Mouse (Mus musculus) cerebellum, postnatal 14 days (tissue): Measurements from ENCODE around the gene Mbtps2.

Experiments
- DNase-seq, 2 experiments: peaks; one replicate each; pipeline ENCODE4 v3.0.0; 2021; ENCODE audit warnings: mixed read lengths in 2 of 2

The Mbtps2 gene

DNA sequence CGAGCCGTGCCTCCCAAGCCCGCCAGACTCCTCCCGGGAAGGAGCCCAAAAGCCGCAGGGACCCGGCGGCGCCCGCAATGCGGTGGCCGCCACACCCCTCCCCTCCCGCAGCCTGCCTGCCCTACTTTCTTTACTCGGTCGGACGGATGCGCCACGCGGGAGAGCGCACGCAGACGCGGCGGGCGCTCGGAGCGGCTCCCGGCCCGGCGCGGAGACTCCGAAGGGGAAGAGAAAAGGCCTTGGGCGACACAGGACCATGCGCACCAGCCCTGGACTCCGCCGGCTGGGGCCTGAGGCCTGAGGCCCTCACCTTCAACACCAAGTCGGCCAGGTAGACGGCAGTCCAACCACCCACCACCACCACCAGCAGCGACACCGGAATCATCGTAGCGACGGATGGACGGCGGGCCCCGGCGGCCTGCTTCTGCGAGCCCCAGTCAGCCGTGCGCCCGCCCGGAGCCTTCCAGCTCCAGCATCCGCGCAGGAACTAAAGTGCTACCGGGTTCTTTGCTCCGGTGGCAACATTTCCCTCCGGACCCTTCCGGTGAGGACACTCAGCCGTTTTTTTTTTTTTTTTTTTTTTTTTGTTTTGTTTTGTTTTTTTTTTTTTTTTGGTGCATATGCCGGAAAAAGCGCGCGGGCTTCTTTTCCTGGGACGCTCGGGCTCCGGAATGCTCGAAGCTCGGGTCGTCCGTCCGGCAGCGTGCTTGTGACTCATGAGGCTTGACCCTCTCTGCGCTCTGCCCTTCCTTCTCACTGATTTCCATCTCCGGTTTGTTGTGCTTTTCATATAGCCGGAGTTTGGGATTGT lies at the start of gene Mbtps2:
Gene Mbtps2, minus strand, starts transcription at position 530 of the 811 bp plus-strand sequence.
- peak; percentile 76 to 82 for DNase-seq

DNA sequence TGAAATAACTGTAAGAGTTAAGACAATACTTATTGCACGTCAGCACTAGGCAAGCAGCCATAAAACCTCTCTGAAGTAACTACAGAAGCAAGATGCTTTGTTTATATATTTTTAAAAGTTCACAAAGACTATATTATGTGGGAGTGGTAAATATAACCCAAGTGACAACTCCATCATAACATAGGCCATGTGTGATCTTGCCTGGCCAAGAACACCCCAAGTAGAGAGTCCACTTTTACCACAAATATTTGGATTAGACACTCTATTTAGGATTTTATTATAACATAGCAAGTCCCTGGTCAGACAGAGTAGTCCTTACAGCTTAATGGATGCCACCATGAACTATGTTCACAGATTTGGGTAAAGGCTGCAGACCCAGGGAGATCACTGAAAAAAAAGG lies 47.9 kb upstream of the Mbtps2 start:
- no peak for DNase-seq

DNA sequence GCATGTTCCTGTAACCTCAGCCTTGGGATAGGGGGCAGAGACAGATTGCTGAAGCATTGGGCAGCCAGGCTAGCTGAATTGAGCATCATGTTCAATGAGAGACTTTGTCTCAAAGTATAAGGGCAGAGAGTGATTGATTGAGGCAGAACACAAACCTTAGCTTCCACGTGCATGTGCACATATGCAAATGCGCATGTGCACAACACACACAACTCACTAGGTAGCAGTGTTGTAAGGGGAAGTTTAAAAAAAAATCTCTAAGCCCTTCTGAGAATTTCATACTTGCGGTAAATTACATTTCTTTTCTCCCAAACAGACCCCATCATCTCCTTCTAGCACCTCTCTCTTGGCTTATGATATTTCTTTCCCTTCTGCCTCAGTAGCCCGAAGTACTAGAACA lies 46.2 kb upstream of the Mbtps2 start:
- no peak for DNase-seq

DNA sequence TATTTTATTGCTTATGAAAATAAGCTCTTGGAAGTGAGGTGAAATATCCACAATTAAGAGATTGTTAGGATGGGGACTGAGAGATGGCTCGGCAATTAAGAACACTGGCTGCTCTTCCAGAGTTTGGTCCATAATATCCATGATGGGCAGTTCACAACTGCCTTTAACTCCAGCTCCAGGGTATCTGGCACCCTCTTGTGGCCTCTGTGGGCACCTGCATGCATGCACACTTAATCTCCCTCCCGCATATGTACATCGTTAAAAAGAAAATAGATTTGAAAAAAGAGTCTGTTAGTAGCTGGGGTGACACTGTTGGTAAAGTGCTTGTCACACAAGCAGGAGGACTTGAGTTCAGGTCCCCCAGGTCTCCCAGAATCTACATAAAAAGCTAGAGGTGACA lies 45.8 kb upstream of the Mbtps2 start:
- peak; percentile 72 for DNase-seq

DNA sequence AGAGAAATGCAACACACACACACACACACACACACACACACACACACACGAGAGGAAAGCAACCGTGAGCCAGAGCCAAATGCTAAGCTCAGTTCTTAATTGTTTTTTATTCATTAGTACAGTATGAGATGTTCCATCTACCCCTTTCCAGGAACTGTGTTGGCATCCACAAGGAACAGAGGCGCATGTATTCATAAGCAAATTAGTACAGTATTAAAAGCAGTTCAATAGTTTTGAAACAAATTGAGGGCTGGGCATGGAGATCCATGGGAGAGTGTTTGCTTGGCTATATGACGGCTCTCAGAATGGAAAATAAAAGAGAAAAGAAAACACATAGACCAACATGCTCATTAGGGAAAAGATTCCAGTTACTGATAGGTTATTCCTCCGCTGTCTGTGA lies 44.3 kb upstream of the Mbtps2 start:
- no peak for DNase-seq

DNA sequence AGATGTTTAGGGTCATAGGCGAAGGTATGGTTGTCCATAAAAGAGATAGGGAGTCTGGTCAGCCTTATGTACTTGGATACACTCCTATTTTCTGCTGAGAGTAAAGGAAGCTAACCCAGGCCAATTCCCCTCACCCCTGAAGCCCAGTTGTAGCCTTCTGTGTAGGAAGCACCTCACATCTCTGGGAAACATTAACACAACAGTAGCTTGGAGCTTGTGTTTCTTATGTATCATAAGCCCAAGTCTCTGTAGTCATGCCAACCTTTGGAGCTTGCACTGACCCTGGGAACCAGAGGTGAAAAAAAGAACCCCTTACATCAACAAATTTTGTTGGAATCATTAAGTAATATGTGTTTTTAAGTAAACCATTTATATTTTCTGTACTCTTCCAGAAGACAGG lies 38.7 kb upstream of the Mbtps2 start:
- no peak for DNase-seq

DNA sequence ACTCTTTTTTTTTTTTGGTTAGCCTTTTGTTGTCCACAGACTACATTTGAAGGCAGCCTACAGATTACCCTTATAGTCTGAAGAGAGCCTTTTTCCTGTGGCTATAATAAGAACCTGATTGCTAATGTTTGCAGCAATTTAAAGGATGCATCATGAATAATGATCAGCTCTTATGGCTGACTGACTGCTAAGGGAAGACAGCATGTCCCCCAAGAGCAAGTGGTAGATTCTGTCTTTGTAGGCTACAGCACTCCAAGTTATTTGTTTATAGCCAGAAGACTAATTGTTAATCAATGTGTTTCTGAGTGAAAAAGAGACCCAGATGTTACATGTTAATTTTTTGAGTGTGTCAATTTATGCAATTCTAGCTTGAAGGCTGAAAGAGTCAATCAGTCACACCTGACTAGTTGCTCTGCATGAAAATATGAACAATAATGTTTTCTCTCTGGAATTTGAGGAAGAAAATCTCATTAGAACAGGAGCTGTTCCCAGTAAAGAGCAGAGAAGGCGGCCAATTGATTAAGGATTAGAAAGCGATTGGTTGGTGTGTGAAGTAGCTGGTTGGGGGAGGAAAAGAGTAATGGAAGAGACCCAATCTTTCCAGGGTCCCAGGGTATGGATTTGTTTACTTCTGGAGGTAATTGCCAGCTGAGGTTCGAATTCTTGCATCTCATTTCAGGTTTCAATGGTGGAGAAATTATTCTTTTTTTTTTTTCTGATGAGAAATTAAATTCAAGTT lies 35.3 kb upstream of the Mbtps2 start:
- DNase-seq = no peak

DNA sequence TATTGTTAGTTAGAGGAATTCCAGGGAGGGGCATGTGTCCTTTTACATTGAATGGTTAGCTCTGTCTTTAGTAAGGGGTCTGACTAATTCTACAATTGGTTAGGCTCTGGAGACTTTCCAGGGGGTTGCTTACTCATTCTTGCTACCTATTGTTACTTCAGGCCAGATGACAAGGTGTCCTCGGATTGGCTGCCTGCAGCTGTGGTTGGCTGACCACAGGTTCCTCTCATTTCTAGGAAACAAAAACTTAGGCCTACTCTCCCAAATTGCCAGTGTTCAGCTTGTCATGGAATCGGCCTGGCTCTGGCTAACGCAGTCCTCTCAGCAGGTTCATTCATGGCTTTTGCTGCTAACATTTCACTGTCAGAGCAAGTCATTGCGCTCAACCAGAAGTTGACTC lies 31.8 kb upstream of the Mbtps2 start:
- no peak for DNase-seq

DNA sequence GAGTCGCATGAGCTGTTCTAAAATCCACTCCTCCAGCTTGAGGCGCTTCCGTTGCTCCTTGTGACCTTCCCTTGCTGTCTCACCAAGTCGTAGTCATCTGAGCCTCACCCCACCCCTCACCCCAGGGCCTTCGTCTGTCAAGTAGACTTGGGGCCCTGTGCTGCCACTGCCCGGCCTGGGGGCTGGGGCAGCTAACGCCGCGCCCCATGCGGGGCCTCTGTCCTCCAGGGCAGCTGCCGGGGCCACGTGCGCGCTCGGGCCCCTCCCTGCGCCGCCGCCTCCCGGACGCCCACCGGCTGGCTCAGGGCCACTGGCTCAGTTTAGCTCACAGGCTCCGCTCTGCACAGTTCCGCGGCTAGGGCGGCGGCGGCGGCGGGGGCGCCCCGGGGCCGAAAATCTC lies 14.4 kb upstream of the Mbtps2 start:
- peak in 1 of 2 experiments; percentile 14 for DNase-seq

DNA sequence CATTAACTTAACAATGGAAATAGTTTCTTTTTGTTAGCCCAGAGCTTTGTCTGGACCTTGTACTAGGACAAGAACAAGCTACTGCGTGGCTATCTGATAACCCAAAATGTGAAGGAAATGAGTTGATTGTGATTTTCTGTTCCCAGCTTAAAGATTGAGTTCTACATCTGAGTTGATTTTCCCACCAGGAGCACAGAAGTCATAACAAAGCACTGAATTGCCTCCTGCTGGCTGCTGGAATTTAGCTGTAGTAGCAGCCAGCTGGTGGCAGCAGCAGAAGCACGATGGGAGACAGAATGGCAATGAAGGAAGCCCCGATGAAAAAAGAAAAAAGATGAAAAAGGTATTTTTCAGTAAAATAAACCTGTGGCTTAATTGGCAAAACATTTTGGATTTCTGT lies 2.9 kb upstream of the Mbtps2 start:
- peak; percentile 33 to 51 for DNase-seq

DNA sequence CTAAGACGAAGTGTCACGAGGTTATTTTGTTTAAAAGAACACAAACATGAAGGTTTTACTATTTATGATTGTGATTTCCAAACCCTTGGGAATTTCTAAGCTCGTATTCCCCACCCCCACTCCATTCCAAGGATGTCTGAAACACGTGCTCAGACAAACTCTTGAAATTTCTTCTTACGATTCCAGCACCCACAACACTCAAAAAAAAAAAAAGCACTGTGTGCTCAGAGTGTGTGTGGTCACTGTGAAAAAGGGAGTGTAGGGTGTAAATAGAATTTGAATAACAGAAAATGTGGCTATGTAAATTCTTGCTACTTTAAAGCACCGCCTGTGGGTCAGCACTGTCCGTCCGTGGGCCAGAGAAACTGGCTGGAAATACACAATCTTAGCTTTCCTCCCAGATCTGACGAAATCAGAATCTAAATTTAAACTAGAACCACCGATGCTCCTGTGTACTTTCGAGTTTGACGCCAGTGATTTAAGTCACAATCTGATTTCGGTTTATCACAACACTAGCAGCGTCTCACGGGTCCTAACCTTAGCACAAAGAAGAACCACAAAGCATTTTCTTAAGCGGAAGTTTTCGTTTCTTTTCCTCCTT lies 830 bp downstream of the Mbtps2 start:
- DNase-seq = no peak

DNA sequence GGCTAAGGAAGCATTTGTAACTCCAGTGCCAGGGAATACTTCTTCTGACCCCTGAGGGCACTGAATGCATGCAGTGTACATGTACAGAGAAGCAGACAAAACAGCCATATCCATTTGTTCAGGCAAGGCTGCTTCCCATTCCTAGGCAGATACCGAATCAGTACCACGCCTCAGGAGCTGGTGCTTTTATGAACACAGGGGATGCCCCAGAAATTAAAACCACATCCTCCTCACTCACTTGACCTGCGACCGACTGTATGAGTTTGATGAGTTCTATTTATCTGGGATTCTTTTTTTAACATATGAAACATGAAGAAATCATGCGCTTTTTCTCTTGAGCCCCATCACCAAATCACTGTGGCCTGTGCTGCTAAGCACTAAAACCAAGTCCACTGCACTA lies 1.7 kb downstream of the Mbtps2 start:
- DNase-seq = no peak

DNA sequence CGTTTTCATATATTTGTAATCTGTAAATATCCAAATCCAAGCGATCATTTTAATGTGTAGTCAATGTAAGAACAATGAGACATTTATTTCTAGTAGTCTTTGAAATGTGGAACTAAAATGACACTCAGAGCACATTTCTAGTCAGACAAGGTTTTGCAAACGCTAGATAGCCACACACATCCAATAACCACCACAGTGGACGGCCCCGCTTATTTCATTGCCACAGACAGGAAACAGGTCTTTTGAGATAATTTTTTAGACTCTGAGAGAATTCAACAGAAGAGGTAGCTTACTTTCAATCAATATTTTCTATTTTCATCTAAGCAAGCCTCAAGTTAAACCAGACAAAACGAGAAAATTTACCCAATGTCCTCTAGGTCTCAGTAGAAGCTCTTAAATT lies 2.6 kb downstream of the Mbtps2 start:
- DNase-seq = no peak

DNA sequence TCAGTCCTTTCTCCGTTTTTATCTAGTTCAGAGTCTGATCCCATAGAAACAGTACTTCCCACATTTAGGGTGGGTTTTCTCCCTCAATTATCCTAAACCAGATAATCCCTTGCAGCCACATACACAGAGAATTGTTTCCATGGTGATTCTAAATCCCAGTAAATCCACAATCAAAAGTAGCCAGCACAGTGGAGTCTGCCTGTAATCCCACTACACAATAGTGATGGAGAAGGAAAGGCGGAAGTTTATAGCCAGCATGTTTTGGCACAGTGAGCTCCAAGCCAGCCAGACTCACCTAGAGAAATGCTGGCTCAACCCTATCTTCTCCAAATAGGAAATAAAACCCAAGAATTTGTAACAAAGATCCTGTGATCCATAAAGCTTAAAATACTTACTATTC lies 3.9 kb downstream of the Mbtps2 start:
- DNase-seq = no peak

DNA sequence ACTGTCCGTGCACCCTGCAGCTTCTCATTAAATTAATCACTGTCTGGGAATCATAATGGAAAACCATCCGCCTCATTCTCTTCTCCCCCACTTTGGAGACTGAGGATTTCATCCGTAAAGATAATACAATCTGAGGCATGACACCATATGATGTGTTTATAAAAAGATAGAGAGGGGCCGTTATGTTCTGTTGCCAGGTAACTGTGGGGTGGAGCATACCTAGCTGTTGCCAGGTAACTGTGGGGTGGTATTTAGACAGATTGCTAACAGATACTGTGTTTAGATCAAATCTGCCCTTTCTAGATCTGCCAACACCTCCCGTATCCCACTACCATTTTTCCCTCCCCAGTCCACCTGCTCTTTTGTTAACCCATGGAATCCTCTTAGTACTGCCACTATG lies 11.5 kb downstream of the Mbtps2 start:
- DNase-seq = peak; percentile 26 to 69

DNA sequence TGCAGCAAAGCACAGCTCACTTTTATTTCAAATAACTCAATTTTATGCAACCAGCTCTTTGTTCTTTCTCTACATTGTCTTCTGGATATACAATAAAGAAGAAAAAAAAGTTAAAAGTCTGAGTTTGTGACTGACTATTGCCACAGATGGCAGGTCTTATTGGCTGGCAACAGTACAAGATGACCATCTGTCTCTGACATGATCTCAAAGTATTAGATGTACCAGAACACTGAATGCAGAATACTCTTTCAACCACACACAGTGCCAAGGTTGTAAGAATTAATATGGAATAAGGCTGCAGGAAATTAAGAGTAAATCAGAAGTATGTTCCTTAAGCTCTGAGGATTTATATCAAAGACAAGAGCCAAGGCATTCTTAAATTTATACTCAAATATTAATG lies 12.1 kb downstream of the Mbtps2 start:
- DNase-seq = peak; percentile 40 to 79

DNA sequence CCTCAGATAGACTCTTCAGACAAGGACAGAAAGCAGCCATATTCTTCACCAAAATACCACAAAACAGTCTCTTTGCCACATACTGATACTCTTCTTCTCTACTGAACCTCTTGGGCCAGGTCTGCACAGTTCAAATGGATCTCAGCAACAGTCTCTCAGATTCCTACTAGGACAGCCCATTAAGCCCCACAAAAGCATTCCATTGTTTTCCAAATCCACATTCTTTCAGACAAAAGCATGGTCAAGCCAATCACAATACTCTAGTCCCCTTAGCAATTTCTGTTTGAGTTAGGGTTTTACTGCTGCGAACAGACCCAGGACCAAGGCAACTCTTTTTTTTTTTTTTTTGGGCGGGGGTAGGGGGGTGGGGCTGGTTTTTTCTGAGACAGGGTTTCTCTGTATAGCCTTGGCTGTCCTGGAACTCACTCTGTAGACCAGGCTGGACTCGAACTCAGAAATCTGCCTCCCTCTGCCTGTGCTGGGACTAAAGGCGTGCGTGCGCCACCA lies 19.4 kb downstream of the Mbtps2 start:
- no peak for DNase-seq

DNA sequence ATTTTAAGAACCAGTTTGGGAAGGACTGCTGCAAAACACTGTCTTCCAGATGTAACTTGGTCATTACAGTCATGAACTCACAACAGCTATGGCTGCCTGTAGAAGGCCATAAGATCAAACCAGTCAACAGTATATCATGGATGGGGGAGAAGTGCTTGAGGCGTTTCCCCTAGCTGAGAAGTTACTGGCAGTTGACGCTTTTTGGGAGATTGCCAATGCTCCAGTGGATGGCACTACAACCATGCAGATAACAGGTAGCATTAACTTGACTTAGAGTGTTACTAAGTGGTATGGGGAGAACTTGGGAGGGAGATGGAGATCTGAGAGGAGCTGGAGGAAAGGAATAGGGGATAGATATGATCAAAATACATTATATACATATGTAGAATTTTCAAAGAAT lies 23.8 kb downstream of the Mbtps2 start:
- DNase-seq = no peak

DNA sequence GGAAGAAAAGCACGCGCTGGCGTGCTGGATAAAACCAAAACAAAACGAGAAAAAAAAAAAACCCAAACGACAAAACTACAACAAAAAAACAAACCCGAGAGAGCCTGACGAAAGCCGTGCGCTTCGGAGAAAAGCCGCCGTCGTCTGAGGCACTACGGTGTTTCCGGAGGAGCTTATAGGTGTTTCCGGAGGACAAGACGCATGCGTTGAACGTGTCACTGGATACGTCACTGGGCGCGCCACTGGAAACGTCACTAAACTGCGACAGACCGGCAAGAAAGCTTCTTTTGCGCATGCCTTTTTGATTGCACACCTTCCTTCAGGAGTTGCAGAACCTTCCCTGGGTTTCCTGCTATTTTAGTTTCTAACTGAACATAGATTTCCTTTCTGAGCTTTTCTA lies 29.7 kb downstream of the Mbtps2 start, which contains the start of gene Yy2:
Gene Yy2, minus strand, starts transcription at position 146 of the 400 bp plus-strand sequence.
- no peak for DNase-seq

DNA sequence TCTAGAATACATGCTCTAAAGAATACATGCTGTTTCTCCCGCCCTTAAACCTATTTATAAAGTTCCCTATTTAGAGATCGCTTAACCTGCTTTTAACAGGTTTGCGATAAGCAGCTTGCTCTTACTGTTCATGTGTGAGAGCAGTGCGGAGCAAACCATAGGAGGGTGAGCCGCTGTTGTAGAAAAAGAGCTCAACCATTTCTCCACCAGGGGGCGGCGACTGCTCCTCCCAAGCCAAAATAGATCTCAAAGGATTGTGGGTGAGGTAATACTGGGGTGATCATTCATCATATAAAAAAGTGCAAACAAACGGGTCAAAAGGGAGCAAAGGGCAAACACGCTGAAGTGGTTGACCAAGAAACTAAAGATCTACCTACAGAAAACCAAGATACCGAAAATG lies 34.7 kb downstream of the Mbtps2 start:
- DNase-seq = peak; percentile 15 to 41

DNA sequence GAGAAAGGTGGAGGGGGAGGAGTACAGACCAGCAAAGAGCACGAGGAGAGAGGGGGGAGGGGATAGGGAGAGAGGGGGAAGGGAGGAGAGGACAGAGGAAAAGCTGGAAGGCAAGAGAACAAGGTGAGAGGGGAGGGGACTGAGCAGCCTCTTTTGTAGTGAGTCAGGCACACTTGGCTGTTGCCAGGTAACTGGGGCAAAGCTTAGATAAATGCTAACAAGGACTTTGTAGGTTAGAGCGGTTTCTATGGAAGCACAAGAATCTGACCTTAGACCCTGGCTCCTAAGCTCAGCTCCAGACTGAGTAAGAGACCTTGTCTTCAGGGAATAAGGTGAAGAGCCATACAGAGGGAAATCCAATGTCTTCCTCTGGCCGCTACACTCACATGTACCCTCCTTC lies 51.4 kb downstream of the Mbtps2 start:
- no peak for DNase-seq

DNA sequence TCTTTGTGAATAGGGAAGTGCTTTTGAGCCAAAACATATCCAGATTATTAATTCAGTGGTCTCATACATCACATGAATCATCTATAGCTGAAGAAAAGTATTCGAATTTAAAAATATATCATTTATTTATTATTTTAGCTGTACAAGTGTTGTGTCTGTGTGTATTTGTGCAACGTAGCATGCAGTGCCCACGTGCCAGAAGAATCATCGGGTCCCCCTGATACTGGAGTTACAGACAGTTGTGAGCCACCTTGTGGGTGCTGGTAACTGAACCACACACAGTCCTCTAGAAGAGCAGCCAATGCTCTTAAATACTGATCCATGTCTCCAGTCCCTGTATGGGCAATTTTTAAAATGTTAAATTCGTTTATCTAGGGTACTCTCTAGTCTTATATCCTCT lies 92.1 kb downstream of the Mbtps2 start:
- DNase-seq = no peak

DNA sequence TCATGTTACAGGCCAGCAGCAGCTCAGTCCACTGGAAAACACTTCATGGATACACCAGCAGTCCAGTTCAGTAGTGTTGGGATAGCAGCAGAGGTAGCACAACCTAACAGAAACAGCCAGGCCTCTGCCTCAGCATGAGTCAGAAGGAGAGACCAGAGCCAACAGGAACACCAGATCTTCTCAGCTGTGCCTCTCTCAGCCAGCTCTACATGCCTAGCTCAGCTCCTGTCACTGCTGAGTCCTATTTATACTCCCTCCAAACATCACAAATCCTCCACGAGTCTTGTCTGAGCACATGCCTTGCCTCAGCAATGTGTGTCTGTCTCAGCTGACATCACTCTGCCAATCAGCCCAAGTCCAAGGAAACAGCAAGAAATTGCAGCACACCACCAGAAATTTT lies 94.0 kb downstream of the Mbtps2 start:
- DNase-seq = no peak

DNA sequence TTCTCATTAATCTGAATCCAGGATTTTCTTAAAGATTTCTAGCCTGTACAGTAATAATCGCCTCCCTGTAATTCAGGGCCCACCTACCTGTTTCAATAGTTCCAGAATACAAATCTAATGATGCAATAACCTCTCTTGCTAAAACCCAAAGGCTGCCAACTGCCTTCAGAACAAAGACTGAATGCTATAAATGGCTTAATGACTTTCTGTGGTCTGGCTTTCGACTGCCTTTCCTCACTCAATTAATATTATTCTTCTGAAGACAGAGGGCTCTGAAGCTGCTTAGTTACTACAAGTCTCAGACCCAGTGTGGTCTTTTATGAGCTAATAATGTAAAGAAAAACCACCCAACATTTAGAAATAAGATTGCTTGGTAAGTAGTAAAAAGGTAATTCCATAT lies 96.6 kb downstream of the Mbtps2 start:
- DNase-seq = no peak
